Mouse (Mus musculus) stomach, postnatal 0 days (tissue): ENCODE measurements around the gene Tuba4a. TPM values are rescaled to one million over a fixed set of nuclear protein-coding genes. Genes with fewer than 3 reads are reported as not detected.

ENCODE experiments used
- ATAC-seq: fragments of 200-750 bp; cut with Nextera tagmentation; 2 replicates; pipeline ENCODE4 v1.8.0; 2017; ENCODE audit not compliant: low FRiP score, low TSS enrichment
- DNase-seq: peaks from one replicate; pipeline ENCODE4 v3.0.0-alpha.2; 2016; ENCODE audit warnings: low spot score
- H3K27ac ChIP-seq: fragments of 300-500 bp; sonication (generic); replicated peaks from 2 replicates; pipeline ENCODE4 v1.5.1; 2014; ENCODE audit warnings: mild to moderate bottlenecking, control low read depth
- H3K27me3 ChIP-seq: fragments of 300-500 bp; sonication (generic); 2 replicates; pipeline ENCODE4 v1.6.1; 2014; ENCODE audit warnings: low read length; ENCODE audit not compliant: control insufficient read depth, insufficient read depth
- H3K36me3 ChIP-seq: fragments of 300-500 bp; sonication (generic); 2 replicates; pipeline ENCODE4 v1.6.1; 2014; ENCODE audit warnings: low read length, mixed read lengths; ENCODE audit not compliant: control insufficient read depth, insufficient read depth
- H3K4me1 ChIP-seq: fragments of 300-500 bp; sonication (generic); replicated peaks from 2 replicates; pipeline ENCODE4 v1.6.1; 2014; ENCODE audit warnings: antibody characterized with exemption; ENCODE audit not compliant: control insufficient read depth, insufficient read depth
- H3K4me2 ChIP-seq: fragments of 300-500 bp; sonication (generic); replicated peaks from 2 replicates; pipeline ENCODE4 v1.6.1; 2014; ENCODE audit warnings: low read depth, mild to moderate bottlenecking, control low read depth, moderate library complexity
- H3K4me3 ChIP-seq: fragments of 300-500 bp; sonication (generic); 2 replicates; pipeline ENCODE4 v1.5.1; 2014; ENCODE audit warnings: low read depth, low read length, control low read depth
- H3K9ac ChIP-seq: fragments of 300-500 bp; sonication (generic); 2 replicates; pipeline ENCODE4 v1.6.1; 2014; ENCODE audit warnings: mild to moderate bottlenecking, low read length, control low read depth, mixed read lengths
- H3K9me3 ChIP-seq: fragments of 300-500 bp; sonication (generic); 2 replicates; pipeline ENCODE4 v1.6.1; 2016; ENCODE audit warnings: low read length; ENCODE audit not compliant: control insufficient read depth
- CTCF ChIP-seq: IDR thresholded peaks from 2 replicates; pipeline ENCODE4 v1.5.1; 2016; ENCODE audit warnings: antibody characterized with exemption, low read depth, mild to moderate bottlenecking, moderate library complexity
- EP300 ChIP-seq: optimal IDR thresholded peaks from 2 replicates; pipeline ENCODE3; 2016; ENCODE audit warnings: antibody characterized with exemption
- WGBS: fragments of 180-500 bp; shearing (Covaris S2); extraction: QIAGEN DNeasy Blood & Tissue Kit; methylation state at CpG from one replicate; pipeline ENCODE4 v1.1.7; 2014; 5-methylcytosine and 5-hydroxymethylcytosine counted together
- polyA plus RNA-seq: library from polyadenylated mRNA; unstranded; fragments of >200 nt; fragmentation: Nextera tagmentation; extraction: Ambion mirVana; gene quantifications from 2 replicates; pipeline ENCODE4 v1.2.1, GENCODE M21; 2015

Tuba4a gene
- polyA plus RNA-seq, 1 experiment from 2014 or later = 314 TPM

DNA sequence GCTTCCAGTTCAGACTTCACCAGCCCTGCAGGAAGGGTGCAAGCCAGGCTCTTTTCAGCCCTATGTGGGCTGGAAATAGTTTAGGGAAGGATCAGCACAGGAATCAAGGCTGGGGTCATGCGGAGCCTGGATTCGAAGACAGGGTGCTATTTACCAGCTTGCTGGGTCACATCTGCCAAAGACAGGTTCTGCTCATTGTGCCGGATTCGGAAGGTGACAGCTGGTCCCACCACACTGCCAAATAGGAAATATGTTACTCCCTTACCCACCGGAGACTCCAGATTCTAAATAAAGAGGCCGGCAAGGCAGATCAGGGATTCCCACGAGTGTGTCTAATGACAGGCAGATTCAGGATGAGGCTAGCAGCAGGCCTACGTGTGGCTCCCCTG is 35.0 kb upstream of the Tuba4a start:
- Histone ChIP-seq H3K36me3 (no peaks in the 10 kb centered on the region), H3K4me1 (0 out of 2 replicates have a peak, but pooled peaks cover 2% of the 10 kb centered on the region), H3K4me2 (no peak overlapping the region), H3K27ac (no peak overlapping the region), H3K9ac (no peak overlapping the region), H3K27me3 (no peaks in the 10 kb centered on the region), H3K9me3 (no peaks in the 10 kb centered on the region), H3K4me3 (no peak overlapping the region)
- no peak for TF ChIP-seq EP300
- no peak for TF ChIP-seq CTCF
- no peak for ATAC-seq
- 71% methylated on average over 8 of the region's 8 CpGs for WGBS
- DNase-seq = no peak

DNA sequence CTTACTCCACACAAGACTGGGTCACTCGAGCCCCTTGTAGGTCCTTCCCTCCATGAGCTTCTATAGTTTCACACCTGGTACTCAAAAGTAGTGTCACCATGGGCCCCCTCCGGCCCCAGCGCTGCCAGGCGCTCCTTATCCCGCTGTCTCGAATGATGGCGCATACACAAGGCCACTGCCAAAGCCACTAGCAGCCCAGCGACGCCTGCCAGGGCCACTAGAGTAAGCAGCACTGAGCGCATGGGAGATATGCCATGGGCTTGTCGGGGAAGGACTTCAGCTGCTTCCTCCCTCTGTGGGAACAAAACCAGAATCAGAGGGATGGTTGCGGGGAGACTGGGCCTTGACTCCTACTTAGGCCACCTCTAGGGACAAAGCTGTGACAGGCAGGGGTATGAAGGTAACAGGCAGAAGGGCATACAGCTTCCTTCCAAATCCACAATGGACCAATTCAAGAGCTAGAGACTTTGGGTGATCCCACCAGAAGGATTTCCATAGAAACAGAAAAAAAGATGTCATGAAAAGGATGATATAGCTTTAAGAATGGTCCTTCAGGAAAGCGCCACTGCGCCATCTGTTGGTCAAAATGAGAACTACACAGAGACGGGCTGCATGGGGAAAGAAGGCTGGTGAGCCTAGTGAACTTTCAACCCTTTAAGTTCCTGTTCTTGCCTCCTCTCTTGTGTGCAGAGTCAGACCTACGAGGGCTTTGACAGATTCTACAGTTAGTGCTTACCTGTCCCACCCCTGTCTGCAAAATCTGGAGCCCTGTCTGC is 34.4 kb upstream of the Tuba4a start:
- no peak overlapping the region for H3K27ac ChIP-seq
- H3K4me2 ChIP-seq = no peak overlapping the region
- H3K9me3 ChIP-seq = no peaks in the 10 kb centered on the region
- no peak for TF ChIP-seq EP300
- peak; percentile 93 for TF ChIP-seq CTCF
- H3K36me3 ChIP-seq = no peaks in the 10 kb centered on the region
- ATAC-seq = no peak; the same call in 1 of the 2 replicates
- WGBS = 61% methylated on average over 16 of the region's 16 CpGs
- 0 out of 2 replicates have a peak, but pooled peaks cover 2% of the 10 kb centered on the region for H3K4me1 ChIP-seq
- no peaks in the 10 kb centered on the region for H3K27me3 ChIP-seq
- peak; percentile 84 for DNase-seq
- H3K4me3 ChIP-seq = no peak overlapping the region
- no peak overlapping the region for H3K9ac ChIP-seq

DNA sequence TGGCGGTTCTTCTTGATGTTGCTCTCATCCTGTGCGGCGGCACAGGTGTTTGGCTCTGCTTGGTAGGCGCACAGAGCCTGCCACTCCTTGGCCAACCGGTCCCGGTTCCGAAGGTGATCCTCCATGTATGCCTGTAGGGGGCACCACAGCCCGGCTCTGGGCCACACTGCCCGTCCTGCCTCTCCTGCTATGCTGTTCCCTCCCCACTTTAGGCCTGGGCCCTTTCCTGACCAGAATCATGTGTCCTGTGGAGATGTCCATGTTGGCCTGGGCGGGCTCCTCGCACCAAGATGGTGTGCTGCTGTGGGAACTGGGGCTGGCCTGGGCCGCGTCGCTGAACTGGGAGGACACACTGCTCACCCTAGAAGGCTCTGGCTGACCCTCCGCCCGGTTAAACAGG is 33.4 kb upstream of the Tuba4a start:
- no peak overlapping the region for H3K4me2 ChIP-seq
- H3K27me3 ChIP-seq = no peaks in the 10 kb centered on the region
- TF ChIP-seq CTCF (peak; percentile 28; the same call in 1 of the 2 replicates), EP300 (no peak)
- no peak overlapping the region for H3K27ac ChIP-seq
- H3K4me1 ChIP-seq = peaks cover 4% of the 10 kb centered on the region; the same call in 1 of the 2 replicates
- 78% methylated on average over 16 of the region's 16 CpGs for WGBS
- no peak overlapping the region for H3K9ac ChIP-seq
- H3K4me3 ChIP-seq = no peak overlapping the region
- DNase-seq = no peak
- ATAC-seq = no peak
- no peaks in the 10 kb centered on the region for H3K9me3 ChIP-seq
- H3K36me3 ChIP-seq = no peaks in the 10 kb centered on the region

DNA sequence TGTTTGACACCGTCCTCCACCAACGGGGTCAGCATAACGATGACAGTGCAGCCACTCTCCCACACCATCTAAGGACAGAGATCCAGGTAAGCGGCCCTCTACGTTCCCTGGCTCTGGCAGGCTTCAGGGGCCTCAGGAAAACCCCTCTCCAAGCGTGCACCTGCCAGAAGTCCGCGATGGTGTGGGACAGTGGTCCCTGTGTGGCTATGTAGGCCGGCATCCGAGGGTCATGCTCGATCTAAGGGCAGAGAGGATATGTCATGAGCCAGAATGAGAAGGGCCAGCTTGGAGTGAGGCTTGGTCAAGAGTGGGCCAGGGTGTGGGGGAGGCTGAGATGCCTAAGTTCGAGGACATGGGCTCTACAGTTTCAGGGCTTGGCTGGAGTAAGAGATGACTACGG is 32.6 kb upstream of the Tuba4a start:
- H3K9ac ChIP-seq = no peak overlapping the region
- ATAC-seq = no peak
- no peak overlapping the region for H3K4me3 ChIP-seq
- TF ChIP-seq EP300 (no peak), CTCF (no peak)
- H3K9me3 ChIP-seq = no peaks in the 10 kb centered on the region
- no peaks in the 10 kb centered on the region for H3K27me3 ChIP-seq
- no peak overlapping the region for H3K4me2 ChIP-seq
- DNase-seq = no peak
- WGBS = 69% methylated on average over 13 of the region's 13 CpGs
- H3K4me1 ChIP-seq = peaks cover 8% of the 10 kb centered on the region; the same call in 1 of the 2 replicates
- no peaks in the 10 kb centered on the region for H3K36me3 ChIP-seq
- H3K27ac ChIP-seq = no peak overlapping the region

DNA sequence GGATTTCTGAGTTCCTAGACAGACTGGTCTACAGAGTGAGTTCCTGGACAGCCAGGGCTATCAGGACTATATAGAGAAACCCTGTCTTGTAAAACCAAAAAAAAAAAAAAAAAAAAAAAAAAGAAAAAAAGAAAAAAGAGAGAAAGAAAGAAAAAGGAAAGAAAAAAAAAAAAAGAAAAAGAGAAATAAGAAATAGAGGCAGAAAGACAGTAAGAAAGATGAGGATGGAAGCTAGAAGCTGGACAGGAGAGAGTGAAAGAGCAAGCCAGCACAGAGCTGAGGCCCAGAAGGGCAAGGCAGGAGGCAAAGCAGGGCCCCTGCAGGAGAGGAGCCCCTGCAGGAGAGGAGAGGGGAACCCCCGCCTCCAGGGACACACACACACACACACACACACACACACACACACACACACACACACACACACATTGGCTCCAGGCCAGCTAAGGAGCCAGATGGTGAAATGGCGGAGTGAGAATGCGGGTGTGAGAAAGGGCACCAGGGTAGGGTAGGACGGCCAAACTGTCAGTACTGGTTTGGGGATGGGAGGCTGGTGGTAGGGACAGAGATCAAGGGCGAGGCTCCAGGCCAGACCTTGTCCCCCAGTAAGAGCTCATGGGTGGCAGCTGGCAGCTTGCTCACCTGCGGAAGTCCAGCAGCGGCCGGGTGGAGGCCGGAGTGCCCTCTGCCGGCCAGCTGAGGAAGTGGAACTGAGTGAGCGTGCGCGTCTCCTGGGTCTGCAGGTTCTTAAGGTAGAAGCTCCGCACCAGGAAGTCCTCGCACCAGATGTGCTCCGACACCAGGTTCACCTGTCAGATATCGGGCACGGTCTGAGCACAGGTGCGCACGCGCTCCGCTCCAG is 31.7 kb upstream of the Tuba4a start:
- peak; percentile 92 for DNase-seq
- Histone ChIP-seq H3K9me3 (no peaks in the 10 kb centered on the region), H3K4me1 (peaks cover 8% of the 10 kb centered on the region; the same call in 1 of the 2 replicates), H3K4me2 (peak overlapping the region; percentile 52), H3K27ac (0 out of 2 replicates have a peak overlapping the region, but pooled peaks have one; percentile 35), H3K4me3 (peak overlapping the region; percentile 22; the same call in 1 of the 2 replicates), H3K9ac (peak overlapping the region; percentile 41; the same call in 1 of the 2 replicates), H3K27me3 (no peaks in the 10 kb centered on the region), H3K36me3 (no peaks in the 10 kb centered on the region)
- peak; percentile 68 for ATAC-seq
- TF ChIP-seq EP300 = no peak
- TF ChIP-seq CTCF = peak; percentile 91
- 2% methylated on average over 21 of the region's 22 CpGs for WGBS
